Mouse (Mus musculus) ES-E14 (cell line): Measurements from ENCODE around the gene Ptprcap.

Experiments
- CHD2 ChIP-seq: IDR thresholded peaks from 2 replicates; pipeline ENCODE4 v1.6.1; 2014; ENCODE audit warnings: mild to moderate bottlenecking, low read depth, low read length, inconsistent platforms
- HCFC1 ChIP-seq: IDR thresholded peaks from 2 replicates; pipeline ENCODE4 v1.6.1; 2012; ENCODE audit warnings: low read length, inconsistent platforms, borderline replicate concordance; ENCODE audit not compliant: insufficient read depth
- MAFK ChIP-seq: IDR thresholded peaks from 2 replicates; pipeline ENCODE4 v1.6.1; 2014; ENCODE audit warnings: mild to moderate bottlenecking, low read depth, low read length, inconsistent platforms; ENCODE audit not compliant: insufficient read depth
- ZC3H11A ChIP-seq: IDR thresholded peaks from 2 replicates; pipeline ENCODE4 v1.6.1; 2012; ENCODE audit warnings: low read depth, mild to moderate bottlenecking, inconsistent platforms, low read length, borderline replicate concordance

GRCm38 (mm10) chr19:4175368-4175947 is 22.1 kb downstream of the Ptprcap start, which contains the start of gene Carns1:
- no peak for TF ChIP-seq ZC3H11A
- no peak for TF ChIP-seq MAFK
- TF ChIP-seq CHD2: no peak
- no peak for TF ChIP-seq HCFC1
